Mouse (Mus musculus) lung, adult 2 months (tissue): ENCODE results near the gene Arhgap1.

ENCODE experiments used
- CTCF ChIP-seq: fragments of 200-500 bp; IDR thresholded peaks from 2 replicates; pipeline ENCODE4 v1.5.1; 2011; ENCODE audit warnings: mild to moderate bottlenecking, low read length, control low read depth; ENCODE audit not compliant: insufficient read depth
- POLR2A ChIP-seq: fragments of 200-500 bp; IDR thresholded peaks from 2 replicates; pipeline ENCODE4 v1.6.1; 2011; ENCODE audit warnings: low read depth, mild to moderate bottlenecking, control low read depth, low read length, borderline replicate concordance; ENCODE audit errors: extremely low read depth

- TF ChIP-seq CTCF: no peak
- TF ChIP-seq POLR2A: no peak
Observed at GRCm38 (mm10) chr2:91664780-91665179, 15.1 kb downstream of the Arhgap1 start.
